In genomic region chr14:23131736-23132519, GRCm38 (mm10) we compare ENCODE assay signal across 16 mouse cellular contexts.
DNase-seq lines count a peak whose midpoint lies in the region; ATAC-seq and TF ChIP-seq lines count a peak whose summit lies in the region.
"Had no signal": no experiment of that assay in that cellular context is flagged by ENCODE, and none has a peak within 500 bp of the region (broad histone marks: within the 10 kb centered on the region; RNA-seq: fewer than 3 reads in every experiment).

No protein-coding gene starts in this region.

- TF ChIP-seq CTCF in kidney, adult 2 months (conservative IDR thresholded peaks at IDR 0.05; ENCODE audit: insufficient read depth, insufficient read length, low read depth, low read length), result no peak

- DNase-seq in kidney, adult 2 months, result peak; percentile 20
- DNase-seq in kidney, adult 8-10 months, result no peak
- peak; percentile 73 for DNase-seq in fibroblast of lung, adult 2 months (ENCODE audit: low read depth)
- DNase-seq in lung, postnatal 4 days, result peak; percentile 47 to 82
- DNase-seq in adrenal gland, postnatal 10 days, result no peak
- DNase-seq in liver, embryonic 11.5 days (ENCODE audit: low spot score), result no peak
- no peak for DNase-seq in Muller cell, postnatal 12 days (ENCODE audit: inconsistent ontology term)
- DNase-seq: B cell, adult 2 months; cerebellum, adult 18-20 months; heart, adult 2 months; liver; midbrain, embryonic 14.5 days; spleen, adult 18-20 months had no signal

- WGBS in kidney, adult 2 months, result 62% methylated on average over 7 of the region's 7 CpGs
- WGBS in limb, embryonic 13.5 days, result 52% methylated on average over 7 of the region's 7 CpGs
- WGBS in liver, embryonic 11.5 days, result 52% methylated on average over 7 of the region's 7 CpGs

- H3K27me3 ChIP-seq in kidney, adult 2 months (replicated peaks; ENCODE audit: control insufficient read depth, insufficient read depth, low read length), result no peaks in the 10 kb centered on the region
- no peaks in the 10 kb centered on the region for H3K27me3 ChIP-seq in limb, embryonic 13.5 days
- H3K27me3 ChIP-seq in liver, embryonic 11.5 days (replicated peaks; ENCODE audit: control insufficient read depth, insufficient read depth, low read length), result no peaks in the 10 kb centered on the region
- H3K27me3 ChIP-seq: hindbrain, embryonic 13.5 days; neural tube, embryonic 12.5 days had no signal

- H3K4me2 ChIP-seq in limb, embryonic 13.5 days (replicated peaks), result peak overlapping the region; percentile 19; the same call in 1 of the 2 replicates
- H3K4me2 ChIP-seq in liver, embryonic 11.5 days, result no peak overlapping the region
- H3K4me2 ChIP-seq: hindbrain, embryonic 13.5 days; neural tube, embryonic 12.5 days had no signal

- no peak for TF ChIP-seq POLR2A in kidney, adult 2 months (IDR thresholded peaks at IDR 0.05; ENCODE audit: low read depth, low read length)

- H3K9ac ChIP-seq in limb, embryonic 13.5 days, result no peak overlapping the region
- H3K9ac ChIP-seq in liver, embryonic 11.5 days (ENCODE audit: low read depth, low read length), result no peak overlapping the region
- H3K9ac ChIP-seq: hindbrain, embryonic 13.5 days; neural tube, embryonic 12.5 days had no signal

- no peak for ATAC-seq in limb, embryonic 13.5 days (ENCODE audit: low FRiP score, low read depth)
- no peak for ATAC-seq in liver, embryonic 11.5 days (replicated peaks; ENCODE audit: low FRiP score)

- H3K4me3 ChIP-seq in kidney, adult 2 months (ENCODE audit: insufficient read depth, low read depth, low read length), result no peak overlapping the region
- no peak overlapping the region for H3K4me3 ChIP-seq in limb, embryonic 13.5 days
- no peak overlapping the region for H3K4me3 ChIP-seq in liver, embryonic 11.5 days (ENCODE audit: low read depth, low read length)
- H3K4me3 ChIP-seq: heart, adult 2 months; hindbrain, embryonic 13.5 days; neural tube, embryonic 12.5 days had no signal

- H3K27ac ChIP-seq in kidney, adult 2 months (ENCODE audit: insufficient read depth, low read depth, low read length), result no peak overlapping the region; the same call in 1 of the 2 replicates
- H3K27ac ChIP-seq in limb, embryonic 13.5 days, result no peak overlapping the region
- no peak overlapping the region for H3K27ac ChIP-seq in liver, embryonic 11.5 days (ENCODE audit: low read depth, low read length)
- H3K27ac ChIP-seq: heart, adult 2 months; hindbrain, embryonic 13.5 days; neural tube, embryonic 12.5 days had no signal

- H3K9me3 ChIP-seq in limb, embryonic 13.5 days, result no peaks in the 10 kb centered on the region
- no peaks in the 10 kb centered on the region for H3K9me3 ChIP-seq in liver, embryonic 11.5 days (ENCODE audit: control insufficient read depth, low read length)
- H3K9me3 ChIP-seq: hindbrain, embryonic 13.5 days; neural tube, embryonic 12.5 days had no signal

- H3K4me1 ChIP-seq in kidney, adult 2 months (ENCODE audit: control insufficient read depth, insufficient read depth, low read length), result no peaks in the 10 kb centered on the region
- peaks cover 9% of the 10 kb centered on the region; the same call in 1 of the 2 replicates for H3K4me1 ChIP-seq in limb, embryonic 13.5 days
- no peaks in the 10 kb centered on the region for H3K4me1 ChIP-seq in liver, embryonic 11.5 days (replicated peaks; ENCODE audit: control insufficient read depth, insufficient read depth, low read length)
- H3K4me1 ChIP-seq: hindbrain, embryonic 13.5 days; neural tube, embryonic 12.5 days had no signal

- no peaks in the 10 kb centered on the region for H3K36me3 ChIP-seq in kidney, adult 2 months (ENCODE audit: control insufficient read depth, insufficient read depth, low read length)
- H3K36me3 ChIP-seq in limb, embryonic 13.5 days, result no peaks in the 10 kb centered on the region
- no peaks in the 10 kb centered on the region for H3K36me3 ChIP-seq in liver, embryonic 11.5 days (ENCODE audit: control insufficient read depth, insufficient read depth, low read length)
- H3K36me3 ChIP-seq: hindbrain, embryonic 13.5 days; neural tube, embryonic 12.5 days had no signal

Comparison
In these comparisons a context has a peak if more than half of its experiments do, and no peak if none do; other contexts are left out.
1. DNase-seq: peak in kidney, adult 2 months (single experiment), fibroblast of lung, adult 2 months (single experiment) and lung, postnatal 4 days (2 of 2); none in kidney, adult 8-10 months (0 of 2), adrenal gland, postnatal 10 days (single experiment), liver, embryonic 11.5 days (single experiment) and Muller cell, postnatal 12 days (single experiment).